Mouse (Mus musculus) cerebellum, postnatal 25 days (tissue): ENCODE data around the gene Rhno1.
"Not testable (repeated sequence)": the region's sequence is repeated elsewhere in the genome, so short reads cannot be mapped to it uniquely, and the experiment has no call there.

ENCODE experiments used
- DNase-seq, 2 experiments: peaks; one replicate each; pipeline ENCODE4 v3.0.0; 2021; ENCODE audit warnings: mixed read lengths in 2 of 2

Rhno1 gene

DNA sequence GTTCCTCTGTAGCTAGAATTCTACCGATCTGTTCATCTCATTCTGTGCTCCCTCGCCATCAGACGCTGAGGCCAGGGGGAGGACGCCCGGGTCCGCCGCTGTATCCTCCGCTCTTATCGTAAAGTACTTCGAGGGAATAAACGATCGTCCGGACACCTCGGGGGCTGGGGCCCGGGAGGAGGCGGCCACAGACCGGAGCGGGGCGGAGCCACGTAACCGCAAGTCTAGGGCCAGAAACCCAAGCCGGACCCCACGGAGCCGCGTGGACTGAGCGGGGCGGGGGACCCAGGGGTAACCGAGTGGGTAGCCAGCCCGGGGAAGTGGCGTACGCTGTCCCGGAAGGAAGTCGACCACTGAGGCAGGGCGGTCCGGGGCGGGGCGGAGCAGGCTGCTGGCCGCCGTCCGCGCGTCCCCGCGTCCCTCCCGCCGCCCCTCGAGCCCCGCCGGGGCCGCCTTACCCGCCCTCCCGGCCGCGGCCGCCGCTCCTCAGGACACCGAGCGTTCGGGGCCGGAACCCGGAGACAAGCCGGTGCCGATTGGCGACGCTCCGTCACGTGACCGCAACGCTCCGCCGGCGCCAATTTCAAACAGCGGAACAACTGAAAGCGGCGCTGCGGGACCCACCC, at the start of gene Rhno1, which contains the start of gene Foxm1:
Gene Rhno1, minus strand, starts transcription at position 531 of the 626 bp plus-strand sequence.
Gene Foxm1, plus strand, starts transcription at position 587 of the 626 bp plus-strand sequence.
- DNase-seq = peak; percentile 87 to 92

DNA sequence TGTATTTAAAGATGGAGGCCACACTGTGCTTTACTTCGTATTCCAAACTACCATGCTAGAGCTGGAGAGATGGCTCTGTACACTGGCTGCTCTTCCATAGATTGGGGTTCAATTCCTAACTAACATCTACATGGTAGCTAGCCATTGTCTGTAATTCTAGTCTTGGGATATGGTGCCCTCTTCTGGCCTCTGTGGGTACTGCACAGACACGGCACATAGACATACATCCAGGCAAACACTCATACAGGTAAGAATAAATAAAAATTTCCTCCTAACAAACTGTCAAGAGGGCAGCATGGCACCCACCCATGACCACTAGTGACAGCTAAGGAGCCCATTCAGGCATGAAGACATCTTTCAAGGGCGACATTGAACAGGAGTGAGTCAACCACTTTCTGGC, 48.4 kb upstream of the Rhno1 start:
- DNase-seq = peak; percentile 83 to 90

DNA sequence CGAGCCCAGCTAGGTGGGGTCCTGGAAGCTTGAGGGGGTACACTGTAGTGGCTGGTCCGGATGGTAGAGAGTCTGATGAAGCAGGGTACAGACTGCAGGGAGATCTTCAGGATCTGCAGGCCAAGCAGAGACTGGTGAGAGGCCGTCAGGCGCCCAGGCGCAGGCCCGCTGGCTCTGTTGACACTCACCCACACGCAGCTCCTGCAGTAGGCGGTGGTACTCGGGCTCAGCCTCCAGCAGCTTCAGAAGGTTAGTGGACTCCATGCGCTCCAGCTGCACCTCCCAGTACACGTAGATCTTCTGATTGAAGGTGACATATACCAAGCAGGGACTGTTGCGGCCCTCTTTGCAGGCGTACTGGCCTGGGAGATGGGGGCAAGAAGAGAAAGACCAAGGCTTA, 47.6 kb upstream of the Rhno1 start:
- DNase-seq = no peak

DNA sequence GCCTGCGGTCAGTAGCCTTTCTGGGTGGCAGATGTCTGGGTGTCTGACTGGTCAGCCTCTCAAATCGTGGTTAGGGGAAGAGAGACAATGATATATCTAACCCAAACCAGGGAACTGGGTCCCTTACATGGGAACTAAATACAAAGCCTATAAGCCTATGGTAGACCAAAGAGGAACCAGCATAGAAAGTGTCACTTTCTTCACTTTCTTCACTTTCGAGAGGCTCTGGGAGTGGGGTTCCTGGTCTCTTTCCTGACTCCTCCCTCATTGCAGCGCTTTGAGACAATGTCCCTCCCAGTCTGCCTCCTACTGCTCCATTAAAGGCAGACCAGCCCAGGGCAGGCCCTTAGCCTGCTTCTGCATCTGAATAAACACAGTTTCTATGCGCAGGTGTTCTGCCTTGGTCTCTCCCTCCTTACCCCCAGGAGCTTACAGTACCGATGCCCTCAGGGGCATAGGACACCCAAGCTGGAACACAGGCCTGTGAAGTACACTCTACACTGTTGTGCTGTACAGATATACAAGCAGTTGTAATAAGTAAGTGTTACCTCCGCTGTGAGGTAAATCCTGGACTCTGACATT, 45.9 kb upstream of the Rhno1 start:
- no peak for DNase-seq

DNA sequence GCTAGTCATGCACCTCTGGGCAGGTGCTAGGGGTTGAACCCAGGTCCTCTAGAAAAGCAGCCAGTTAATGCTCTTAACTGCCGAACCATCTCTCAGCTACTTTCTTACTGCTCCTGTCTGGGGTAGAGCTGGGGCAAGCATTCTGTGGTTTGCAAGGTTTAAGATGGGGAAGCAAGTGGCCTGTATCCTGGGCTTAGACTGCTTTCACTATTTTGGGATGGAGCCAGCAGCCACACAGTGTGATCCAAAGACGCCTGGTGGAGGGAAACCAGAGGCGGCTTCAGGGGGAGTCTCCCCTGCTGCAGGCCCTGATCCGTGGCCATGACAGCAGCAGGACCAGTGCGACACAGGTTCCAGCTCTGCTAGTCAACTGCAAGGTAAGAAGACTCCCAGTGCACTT, 42.0 kb upstream of the Rhno1 start:
- peak in 1 of 2 experiments; percentile 27 for DNase-seq

DNA sequence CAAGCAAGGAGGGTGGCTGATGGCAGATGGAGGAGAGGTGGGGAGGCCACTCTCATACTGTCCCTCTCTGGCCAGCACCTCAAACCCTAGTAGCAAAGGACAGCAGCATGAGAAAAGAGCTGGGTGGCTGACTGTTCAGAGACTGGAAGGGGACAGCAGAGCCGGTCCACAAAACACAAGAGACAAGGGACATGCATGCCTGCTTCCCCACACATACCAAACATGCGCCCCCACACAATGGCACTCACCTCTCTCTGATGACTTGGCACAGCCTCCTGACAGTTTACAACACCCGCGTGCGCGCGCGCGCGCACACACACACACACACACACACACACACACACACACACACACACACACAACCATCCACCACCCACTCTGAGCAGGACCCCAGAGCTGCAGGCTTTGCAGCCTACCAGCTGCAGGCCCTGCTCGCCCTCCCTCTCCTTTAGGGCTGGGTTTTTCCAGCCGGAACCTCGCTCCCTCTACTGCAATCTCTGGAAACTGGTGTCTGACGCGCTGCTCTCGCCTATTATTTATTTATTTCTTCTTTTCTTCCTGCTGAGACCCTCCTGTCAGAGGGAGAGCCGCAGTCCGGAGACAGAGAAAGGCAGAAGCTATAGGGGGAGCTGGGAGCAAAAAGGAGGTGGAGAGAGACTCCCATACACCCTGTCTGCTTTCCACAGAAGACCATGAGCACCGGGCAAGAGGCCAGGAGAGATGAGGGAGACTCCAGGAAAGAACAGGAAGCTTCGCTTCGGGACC, 36.9 kb upstream of the Rhno1 start:
- DNase-seq = peak; percentile 72 to 80

DNA sequence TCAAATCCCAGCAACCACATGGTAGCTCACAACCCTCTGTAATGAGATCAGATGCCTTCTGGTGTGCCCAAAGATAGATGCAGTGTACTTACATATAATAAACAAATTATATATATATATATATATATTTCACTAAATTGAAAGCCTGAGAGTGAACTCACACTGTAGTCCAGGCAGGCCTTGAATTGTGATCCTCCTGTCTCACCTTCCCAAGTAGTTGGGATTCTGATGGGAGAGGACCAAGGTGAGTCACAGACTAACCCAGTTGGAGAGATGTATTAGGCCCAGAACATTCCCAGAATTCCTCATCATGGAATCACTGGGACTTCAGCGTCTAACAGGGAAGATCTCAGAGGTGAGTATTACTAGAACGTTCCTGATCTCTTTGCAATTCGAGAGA, 36.3 kb upstream of the Rhno1 start, which contains the start of gene Nrip2:
Gene Nrip2, plus strand, starts transcription at position 301 of the 400 bp plus-strand sequence.
- no peak for DNase-seq

DNA sequence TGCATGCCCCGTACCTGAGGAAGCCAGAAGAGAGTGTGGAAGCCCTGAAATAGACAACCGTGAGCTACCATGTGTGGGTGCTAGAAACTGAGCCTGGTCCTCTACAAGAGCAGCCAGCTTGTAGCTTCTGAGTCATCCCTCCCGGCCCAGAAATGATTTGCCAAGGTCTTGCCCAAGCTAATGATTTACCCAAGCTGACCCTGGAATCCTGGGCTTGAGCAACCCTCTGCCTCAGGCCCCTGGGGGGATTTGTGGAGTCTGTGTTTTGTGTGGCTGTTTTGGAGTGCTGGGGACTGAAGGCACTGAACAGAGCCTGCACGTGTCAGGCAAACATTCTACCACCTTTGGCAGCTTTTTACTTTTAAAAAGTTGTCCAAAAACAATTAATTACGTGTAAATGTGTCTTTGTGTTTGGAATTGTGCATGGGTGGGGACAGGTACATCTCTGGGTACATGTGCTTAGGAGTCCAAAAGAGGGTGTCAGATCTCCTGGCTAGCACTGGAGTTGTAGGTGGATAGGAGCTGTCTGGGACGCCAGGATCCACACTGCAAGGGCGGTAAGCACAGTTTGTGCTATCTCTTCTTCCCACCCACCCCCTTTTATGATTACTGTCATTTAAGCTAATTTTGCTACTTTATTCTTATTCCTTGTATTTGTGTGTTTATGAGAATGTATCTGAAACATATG, 35.0 kb upstream of the Rhno1 start:
- DNase-seq = no peak

DNA sequence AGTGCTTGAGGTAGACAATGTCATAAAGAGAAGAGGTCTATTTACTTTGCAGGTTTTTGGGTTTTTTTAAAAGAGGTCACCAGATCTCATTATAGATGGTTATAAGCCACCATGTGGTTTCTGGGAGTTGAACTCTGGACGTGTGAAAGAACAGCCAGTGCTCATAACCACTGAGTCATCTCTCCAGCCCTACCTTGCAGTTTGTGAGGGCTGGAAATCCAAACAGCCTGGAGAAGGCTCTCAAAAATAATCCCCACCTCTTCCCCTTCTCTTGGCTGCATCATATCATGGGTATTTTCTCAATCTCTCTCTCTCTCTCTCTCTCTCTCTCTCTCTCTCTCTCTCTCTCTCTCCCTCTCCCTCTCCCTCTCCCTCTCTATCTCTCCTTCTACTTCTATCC, 28.0 kb upstream of the Rhno1 start:
- no peak for DNase-seq

DNA sequence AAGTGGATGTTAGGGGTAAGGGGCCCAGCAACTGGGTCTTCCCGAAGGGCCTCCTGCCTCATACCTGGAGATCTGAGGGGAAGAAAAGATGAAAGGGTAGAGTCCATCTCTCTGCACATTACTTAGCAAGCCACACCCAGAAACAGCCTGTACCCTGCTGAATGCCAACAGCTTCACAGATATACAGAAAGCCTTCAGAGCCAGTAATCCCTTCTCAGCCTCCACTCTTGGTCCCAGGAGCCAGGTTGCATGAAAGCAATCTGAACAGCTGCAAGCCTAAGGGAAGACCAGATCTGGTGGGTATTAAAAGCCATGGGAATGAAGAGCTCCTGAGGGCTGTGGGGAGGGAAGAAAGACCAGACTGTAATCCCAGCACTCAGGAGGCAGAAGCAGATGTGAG, 26.5 kb upstream of the Rhno1 start:
- no peak for DNase-seq

DNA sequence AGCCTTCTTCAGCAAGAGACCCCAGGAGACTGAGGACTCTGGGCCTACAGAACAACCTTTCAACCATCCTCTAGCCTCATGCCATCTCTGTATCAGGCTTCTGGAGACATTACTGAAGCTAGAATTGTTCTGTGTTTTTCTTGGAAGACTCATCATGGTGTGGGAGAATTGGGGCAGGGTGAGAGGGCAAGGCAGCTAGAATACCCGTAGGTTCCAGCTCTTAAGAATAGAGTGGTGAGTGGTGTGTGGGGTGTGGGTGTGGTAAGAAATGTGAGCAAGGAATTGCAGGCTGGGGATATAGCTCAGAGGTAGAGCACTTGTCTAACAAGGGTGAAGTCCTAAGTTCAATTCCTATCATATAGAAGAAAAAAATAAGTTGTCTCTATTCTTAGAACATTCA, 22.3 kb upstream of the Rhno1 start:
- DNase-seq = no peak

DNA sequence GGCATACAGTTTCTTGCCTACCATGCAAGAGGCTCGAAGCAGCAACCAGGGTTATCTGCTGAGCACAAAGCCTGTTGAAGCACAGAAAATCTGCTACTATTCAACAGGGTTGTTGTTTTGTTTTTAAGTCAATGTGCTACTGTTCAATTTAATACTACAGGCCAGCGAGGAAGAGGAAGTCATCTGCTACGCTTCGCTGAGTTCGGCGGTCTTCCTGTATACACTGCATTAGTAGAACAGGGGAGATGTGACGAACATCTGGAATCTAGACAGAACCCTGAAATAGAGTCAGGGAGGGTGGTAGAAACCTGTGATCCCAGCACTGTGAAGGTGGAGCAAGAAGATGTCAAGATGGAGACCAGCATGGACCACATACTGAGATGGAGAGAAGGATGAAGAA, 21.0 kb upstream of the Rhno1 start:
- no peak for DNase-seq

DNA sequence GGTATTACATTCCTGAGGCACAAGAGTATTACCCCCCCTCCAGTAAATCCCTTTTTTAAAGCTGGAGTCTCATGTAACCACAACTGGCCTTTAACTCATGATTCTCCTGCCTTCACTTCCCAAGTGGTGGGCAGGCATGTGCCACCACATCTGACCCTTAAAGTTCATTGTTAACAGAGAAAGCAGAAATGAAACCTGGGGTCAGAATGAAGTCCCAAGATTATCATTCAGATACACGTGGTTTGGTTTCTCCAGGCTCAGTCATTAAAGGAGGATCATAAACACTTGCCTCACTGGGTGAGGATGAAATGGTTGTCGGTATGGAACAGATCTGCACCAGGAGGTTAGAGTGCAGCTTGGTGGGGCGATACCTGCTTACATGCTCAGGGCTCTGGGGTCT, 18.5 kb upstream of the Rhno1 start:
- no peak for DNase-seq

DNA sequence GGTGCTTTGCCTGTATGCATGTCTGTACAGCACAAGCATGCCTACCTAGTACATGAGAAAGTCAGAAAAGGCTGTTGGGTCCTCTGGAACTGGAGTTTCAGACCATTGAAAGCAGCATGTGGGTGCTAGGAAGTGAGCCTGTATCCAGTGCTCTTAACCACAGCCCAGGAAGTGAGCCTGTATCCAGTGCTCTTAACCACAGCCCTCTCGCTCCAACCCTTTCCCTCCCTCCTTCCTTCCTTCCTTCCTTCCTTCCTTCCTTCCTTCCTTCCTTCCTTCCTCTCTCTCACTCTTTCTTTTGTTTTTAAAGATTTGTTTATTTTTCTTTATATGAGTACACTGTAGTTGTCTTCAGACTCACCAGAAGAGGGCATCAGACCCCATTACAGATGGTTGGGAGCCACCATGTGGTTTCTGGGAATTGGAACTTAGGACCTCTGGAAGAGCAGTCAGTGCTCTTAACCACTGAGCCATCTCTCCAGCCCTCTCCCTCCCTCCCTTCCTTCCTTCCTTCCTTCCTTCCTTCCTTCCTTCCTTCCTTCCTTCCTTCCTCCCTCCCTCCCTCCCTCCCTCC, 18.0 kb upstream of the Rhno1 start:
- not testable (repeated sequence) for DNase-seq

DNA sequence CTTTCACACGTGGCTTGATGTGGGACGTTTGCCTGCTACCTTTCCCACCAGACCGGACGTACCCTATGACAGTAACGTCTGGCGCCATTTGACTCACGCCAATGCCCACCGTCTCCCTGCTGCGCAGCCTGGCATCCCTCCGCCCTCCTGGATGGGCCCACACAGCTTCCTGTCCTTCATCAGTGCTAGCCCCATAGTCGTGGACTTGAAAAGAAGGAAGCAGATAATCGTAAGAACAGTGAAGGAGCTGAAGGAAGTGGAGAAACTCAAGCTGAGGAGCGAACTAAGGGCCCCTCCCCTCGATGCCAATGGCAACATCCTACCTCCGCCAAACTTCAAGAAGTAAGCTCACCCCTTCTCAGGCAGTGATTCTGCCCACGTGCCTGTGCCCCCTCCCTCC, 16.9 kb upstream of the Rhno1 start:
- DNase-seq = no peak

DNA sequence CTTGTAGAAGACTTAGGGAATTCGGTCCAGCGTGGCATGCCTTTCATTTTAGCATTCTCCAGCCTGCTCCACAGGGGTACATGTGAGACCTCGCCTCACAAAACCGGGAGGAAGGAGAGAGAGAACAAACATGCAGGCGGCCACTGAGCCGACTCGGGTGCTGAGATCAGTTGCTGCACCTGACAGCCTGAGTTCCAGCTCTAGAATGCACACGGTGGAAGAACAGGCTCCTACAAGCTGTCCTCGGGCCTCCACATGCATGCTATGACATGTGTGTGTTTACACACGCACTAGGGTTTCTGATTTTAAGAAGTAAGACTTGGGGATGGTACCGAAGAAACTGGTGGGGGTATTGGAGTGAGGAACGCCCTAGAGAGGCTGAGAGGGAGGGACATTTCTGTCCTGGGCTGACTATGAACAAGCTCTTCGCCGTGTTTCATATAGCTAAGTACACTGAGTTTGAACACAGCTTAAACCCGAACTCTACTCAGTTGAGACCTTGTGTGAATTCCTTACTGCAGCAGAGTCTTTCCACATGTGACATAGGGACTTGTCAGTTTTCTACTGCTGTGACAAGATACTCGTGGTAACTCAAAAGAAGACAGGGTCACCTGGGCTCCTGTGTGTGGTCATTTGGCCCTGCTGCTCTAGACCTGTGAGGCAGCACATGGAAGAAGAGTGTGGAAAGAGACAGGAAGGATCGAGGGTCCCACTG, 13.8 kb upstream of the Rhno1 start:
- no peak for DNase-seq

DNA sequence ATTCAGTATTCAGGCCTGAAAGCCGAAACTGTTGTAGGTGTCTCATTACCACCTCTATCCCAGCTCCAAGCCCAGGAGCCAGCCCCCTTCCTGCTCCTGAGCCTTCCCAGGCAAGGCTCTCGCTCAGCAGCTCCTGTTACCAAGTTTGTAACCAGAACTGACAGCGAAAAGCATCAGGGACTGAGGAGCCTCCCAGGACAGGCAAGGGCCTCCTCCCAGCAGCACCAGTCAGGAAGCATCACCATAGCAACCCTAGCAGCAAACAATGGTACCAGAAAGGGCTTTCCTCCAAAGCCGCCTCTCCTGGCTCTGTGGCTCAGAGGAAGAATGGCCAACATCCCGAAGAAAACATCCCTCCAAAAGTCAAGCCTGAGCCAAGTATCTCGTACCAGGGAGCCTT, 12.5 kb upstream of the Rhno1 start, which contains the start of the genes Tex52 and Gm44596:
Gene Tex52, plus strand, starts transcription at position 265 of the 400 bp plus-strand sequence.
Gene Gm44596, plus strand, starts transcription at position 312 of the 400 bp plus-strand sequence.
- no peak for DNase-seq

DNA sequence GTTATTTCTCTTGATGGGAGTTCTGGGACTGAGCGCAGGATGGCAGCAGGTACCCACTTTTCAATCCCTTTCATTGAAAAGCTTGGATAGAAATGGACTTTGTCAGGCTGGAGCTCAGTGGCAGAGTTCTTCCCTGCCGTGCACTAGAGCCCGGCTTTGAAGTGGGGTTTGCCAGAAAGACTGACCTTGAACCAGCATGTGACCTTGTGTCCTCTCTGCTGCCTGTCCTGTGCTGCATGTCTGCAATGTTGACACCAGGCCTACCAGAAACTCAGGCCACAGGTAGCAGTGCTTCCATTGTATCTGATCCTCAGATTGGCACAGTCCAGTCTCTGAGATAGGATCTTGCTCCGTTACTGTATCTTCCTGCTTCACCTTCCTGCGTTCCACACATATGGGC, 7.3 kb upstream of the Rhno1 start:
- DNase-seq = no peak

DNA sequence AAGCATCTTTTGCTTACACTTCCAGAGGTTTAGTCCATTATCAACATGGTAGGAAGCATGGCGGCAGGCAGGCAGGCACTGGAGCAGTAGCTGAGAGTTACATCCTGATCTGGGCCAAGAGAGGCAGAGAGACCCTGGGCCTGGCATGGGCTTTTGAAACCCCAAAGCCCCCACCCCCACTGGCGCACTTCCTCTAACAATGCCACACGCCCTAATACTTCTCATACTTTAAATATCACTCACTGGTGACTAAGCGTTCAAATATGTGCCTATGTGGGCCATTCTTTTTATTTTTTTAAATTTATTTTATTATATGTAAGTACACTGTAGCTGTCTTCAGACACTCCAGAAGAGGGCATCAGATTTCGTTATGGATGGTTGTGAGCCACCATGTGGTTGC, 3.8 kb upstream of the Rhno1 start:
- no peak for DNase-seq

DNA sequence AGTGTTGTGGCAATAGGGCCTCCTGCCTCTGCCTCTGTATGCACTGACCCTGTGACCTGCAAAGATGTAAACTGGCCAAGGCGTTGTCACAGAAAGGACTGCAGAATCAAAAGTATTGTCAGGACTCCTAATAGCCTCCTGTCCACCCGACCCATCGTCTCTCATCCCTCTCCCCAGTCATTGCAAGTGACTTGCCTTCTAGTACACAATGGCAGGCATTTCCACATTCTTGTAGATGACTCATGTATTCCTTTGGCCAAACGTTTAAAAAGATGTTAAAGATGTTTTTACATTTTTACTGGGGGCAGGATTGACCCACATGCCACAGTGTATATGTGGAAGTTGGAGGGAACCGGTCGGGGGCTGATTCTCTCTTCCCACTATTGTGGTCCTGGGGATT, 2.0 kb upstream of the Rhno1 start:
- no peak for DNase-seq

DNA sequence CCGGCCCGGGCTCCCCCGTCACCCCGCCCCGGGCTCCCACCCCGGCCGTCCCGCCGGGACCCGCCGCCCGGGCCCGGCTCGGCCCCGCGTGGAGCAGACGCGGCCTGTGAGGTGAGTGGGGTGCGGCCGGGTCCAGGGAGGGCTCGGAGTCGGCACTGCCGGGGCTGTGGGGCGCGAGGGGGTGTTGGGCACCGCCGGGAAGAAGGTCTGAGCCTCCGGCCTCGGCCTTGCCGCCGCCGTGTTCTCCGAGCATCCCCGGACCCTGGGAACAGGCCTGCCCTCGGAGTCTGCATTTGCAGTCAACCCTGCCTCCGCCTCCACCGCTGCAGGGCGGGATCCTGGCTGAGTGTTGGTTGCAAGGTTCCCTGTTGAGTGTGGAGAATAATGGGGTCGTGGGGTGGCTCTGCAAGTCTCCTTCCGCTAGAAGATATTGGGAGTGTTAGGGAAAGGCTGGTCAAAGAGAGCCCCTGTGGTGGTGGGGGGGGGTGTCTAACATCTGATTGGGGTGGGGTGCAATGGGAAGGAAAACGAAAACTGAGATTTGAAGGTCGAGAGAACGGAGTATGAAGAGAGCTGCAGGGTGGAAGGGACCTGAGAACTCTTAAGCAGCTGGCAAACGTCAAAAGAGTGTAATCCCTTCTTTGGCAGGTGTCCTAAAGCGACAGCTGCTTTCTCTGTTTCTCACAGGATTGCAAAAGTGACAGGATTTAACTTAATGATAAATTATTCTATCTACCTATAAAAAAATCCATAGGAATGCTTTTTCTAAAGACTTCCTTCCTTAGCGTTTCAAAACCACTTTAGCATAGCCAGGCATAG, 505 bp upstream of the Rhno1 start:
- DNase-seq = no peak
